Mouse (Mus musculus) liver, embryonic 13.5 days (tissue): Measurements from ENCODE around the gene Ccdc194. TPM values are rescaled to one million over a fixed set of nuclear protein-coding genes. Genes with fewer than 3 reads are reported as not detected.
A peak's percentile ranks its signal among the peaks of the same experiment; 100 is the strongest.

Experiments
- ATAC-seq: fragments of 200-750 bp; cut with Nextera tagmentation; 2 replicates; pipeline ENCODE4 v1.8.0; 2017; ENCODE audit warnings: low read depth, mild to moderate bottlenecking, moderate number of reproducible peaks, moderate library complexity
- DNase-seq: peaks from one replicate; pipeline ENCODE4 v3.0.0; 2022
- H3K27ac ChIP-seq: fragments of 300-500 bp; sonication (generic); 2 replicates; pipeline ENCODE4 v1.5.1; 2015; ENCODE audit warnings: moderate library complexity, mild to moderate bottlenecking, inconsistent platforms
- H3K27me3 ChIP-seq: fragments of 300-500 bp; sonication (generic); 2 replicates; pipeline ENCODE4 v1.6.1; 2015; ENCODE audit warnings: mild to moderate bottlenecking, inconsistent platforms
- H3K36me3 ChIP-seq: fragments of 300-500 bp; sonication (generic); 2 replicates; pipeline ENCODE4 v1.6.1; 2015; ENCODE audit warnings: mild to moderate bottlenecking, inconsistent platforms
- H3K4me1 ChIP-seq: fragments of 300-500 bp; sonication (generic); replicated peaks from 2 replicates; pipeline ENCODE4 v1.6.1; 2015; ENCODE audit warnings: inconsistent platforms
- H3K4me2 ChIP-seq: fragments of 300-500 bp; sonication (generic); 2 replicates; pipeline ENCODE4 v1.6.1; 2015; ENCODE audit warnings: inconsistent platforms, mild to moderate bottlenecking, moderate library complexity
- H3K4me3 ChIP-seq: fragments of 300-500 bp; sonication (generic); replicated peaks from 2 replicates; pipeline ENCODE4 v1.5.1; 2015; ENCODE audit warnings: mild to moderate bottlenecking, inconsistent platforms
- H3K9ac ChIP-seq: fragments of 300-500 bp; sonication (generic); 2 replicates; pipeline ENCODE4 v1.6.1; 2015; ENCODE audit warnings: mild to moderate bottlenecking, inconsistent platforms
- H3K9me3 ChIP-seq: fragments of 300-500 bp; sonication (generic); replicated peaks from 2 replicates; pipeline ENCODE4 v1.6.1; 2016; ENCODE audit warnings: inconsistent platforms
- WGBS: fragments of 180-500 bp; shearing (Covaris S2); methylation state at CpG from one replicate; pipeline ENCODE4 v1.1.7; 2015; ENCODE audit not compliant: insufficient replicate concordance; 5-methylcytosine and 5-hydroxymethylcytosine counted together
- polyA plus RNA-seq: library from polyadenylated mRNA; unstranded; fragments of >200 nt; fragmentation: Nextera tagmentation; extraction: Ambion mirVana; gene quantifications from 2 replicates; pipeline ENCODE4 v1.2.1, GENCODE M21; 2015

The Ccdc194 gene
- polyA plus RNA-seq, 1 experiment from 2014 or later, result 0.15 TPM

GRCm38 (mm10) chr8:71472601-71473386 is 52.7 kb downstream of the Ccdc194 start:
- no peak for DNase-seq
- no peaks in the 10 kb centered on the region for H3K9me3 ChIP-seq
- 79% methylated on average over 8 of the region's 8 CpGs for WGBS
- H3K27me3 ChIP-seq, result peaks cover 6% of the 10 kb centered on the region; the same call in 1 of the 2 replicates
- H3K4me3 ChIP-seq, result no peak overlapping the region
- peaks cover 50% of the 10 kb centered on the region for H3K36me3 ChIP-seq
- peaks cover 49% of the 10 kb centered on the region for H3K4me1 ChIP-seq
- no peak overlapping the region for H3K27ac ChIP-seq
- no peak for ATAC-seq
- no peak overlapping the region for H3K9ac ChIP-seq
- H3K4me2 ChIP-seq, result no peak overlapping the region

- H3K4me1 ChIP-seq, result peaks cover 41% of the 10 kb centered on the region
- H3K27me3 ChIP-seq, result no peaks in the 10 kb centered on the region
- ATAC-seq (no peak), DNase-seq (no peak)
- 93% methylated on average over 17 of the region's 17 CpGs for WGBS
- no peak overlapping the region for H3K4me3 ChIP-seq
- no peaks in the 10 kb centered on the region for H3K9me3 ChIP-seq
- H3K4me2 ChIP-seq, result no peak overlapping the region
- H3K36me3 ChIP-seq, result peaks cover 50% of the 10 kb centered on the region
- H3K9ac ChIP-seq, result no peak overlapping the region
- no peak overlapping the region for H3K27ac ChIP-seq
Observed at GRCm38 (mm10) chr8:71471861-71472260, 53.6 kb downstream of the Ccdc194 start.

GRCm38 (mm10) chr8:71470913-71471255 is 54.6 kb downstream of the Ccdc194 start:
- Histone ChIP-seq H3K36me3 (peaks cover 57% of the 10 kb centered on the region), H3K4me3 (0 out of 2 replicates have a peak overlapping the region, but pooled peaks have one; percentile 90), H3K4me1 (peaks cover 36% of the 10 kb centered on the region), H3K4me2 (peak overlapping the region; percentile 96), H3K27me3 (no peaks in the 10 kb centered on the region), H3K9ac (peak overlapping the region; percentile 88; the same call in 1 of the 2 replicates), H3K27ac (no peak overlapping the region), H3K9me3 (no peaks in the 10 kb centered on the region)
- ATAC-seq (no peak), DNase-seq (no peak)
- 77% methylated on average over 5 of the region's 5 CpGs for WGBS

GRCm38 (mm10) chr8:71470146-71470912 is 55.2 kb downstream of the Ccdc194 start:
- Histone ChIP-seq H3K4me3 (peak overlapping the region; percentile 90), H3K9ac (peak overlapping the region; percentile 88), H3K27me3 (no peaks in the 10 kb centered on the region), H3K9me3 (no peaks in the 10 kb centered on the region), H3K4me1 (peaks cover 36% of the 10 kb centered on the region), H3K27ac (peak overlapping the region; percentile 80; the same call in 1 of the 2 replicates), H3K4me2 (peak overlapping the region; percentile 96), H3K36me3 (peaks cover 59% of the 10 kb centered on the region)
- ATAC-seq, result no peak
- 85% methylated on average over 3 of the region's 3 CpGs for WGBS
- DNase-seq, result no peak

Other genes with a start within 250 kb of the Ccdc194 start
- 52.1 and 55.8 TPM in 2 replicates for gene Use1, start 158.9 kb downstream of the Ccdc194 start, polyA plus RNA-seq
- gene Ocel1, start 154.4 kb downstream of the Ccdc194 start, polyA plus RNA-seq, result 4.3 and 4.4 TPM in 2 replicates
- 18.8 and 19.2 TPM in 2 replicates for gene Nr2f6, start 143.8 kb downstream of the Ccdc194 start, polyA plus RNA-seq
- 2.6 and 2.8 TPM in 2 replicates for gene Ushbp1, start 129.9 kb downstream of the Ccdc194 start, polyA plus RNA-seq
- 65.1 and 74.8 TPM in 2 replicates for gene Babam1, start 128.8 kb downstream of the Ccdc194 start, polyA plus RNA-seq
- 39.5 and 40.9 TPM in 2 replicates for gene Ankle1, start 119.7 kb downstream of the Ccdc194 start, polyA plus RNA-seq
- 12.3 and 13.2 TPM in 2 replicates for gene Abhd8, start 62.1 kb downstream of the Ccdc194 start, polyA plus RNA-seq
- 154 and 157 TPM in 2 replicates for gene Mrpl34, start 60.8 kb downstream of the Ccdc194 start, polyA plus RNA-seq
- 50.9 and 51.6 TPM in 2 replicates for gene Dda1, start 56.5 kb downstream of the Ccdc194 start, polyA plus RNA-seq
- gene Ano8, start 39.7 kb downstream of the Ccdc194 start, polyA plus RNA-seq, result 0.12 and 0.14 TPM in 2 replicates
- 6.8 and 7.3 TPM in 2 replicates for gene Gtpbp3, start 37.6 kb downstream of the Ccdc194 start, polyA plus RNA-seq
- gene Plvap, start 14.0 kb downstream of the Ccdc194 start, polyA plus RNA-seq, result 24.3 and 28.4 TPM in 2 replicates
- gene Bst2, start 11.7 kb upstream of the Ccdc194 start, polyA plus RNA-seq, result 34.1 and 36.0 TPM in 2 replicates
- 30.4 and 33.9 TPM in 2 replicates for gene Mvb12a, start 17.2 kb upstream of the Ccdc194 start, polyA plus RNA-seq
- gene Tmem221, start 33.2 kb upstream of the Ccdc194 start, polyA plus RNA-seq, result 0.53 and 0.66 TPM in 2 replicates
- gene Nxnl1, start 40.9 kb upstream of the Ccdc194 start, polyA plus RNA-seq, result 0.13 and 0.14 TPM in 2 replicates
- 2.3 and 2.5 TPM in 2 replicates for gene Slc27a1, start 43.2 kb upstream of the Ccdc194 start, polyA plus RNA-seq
- gene Pgls, start 66.5 kb upstream of the Ccdc194 start, polyA plus RNA-seq, result 104 and 110 TPM in 2 replicates
- gene Fam129c, start 71.9 kb upstream of the Ccdc194 start, polyA plus RNA-seq, result 0.28 and 0.80 TPM in 2 replicates
- 21.4 and 21.9 TPM in 2 replicates for gene Colgalt1, start 85.3 kb upstream of the Ccdc194 start, polyA plus RNA-seq
- gene Unc13a, start 146.0 kb upstream of the Ccdc194 start, polyA plus RNA-seq, result 0.20 TPM in 2 replicates
- gene Jak3, start 150.6 kb upstream of the Ccdc194 start, polyA plus RNA-seq, result 5.7 and 6.1 TPM in 2 replicates
- gene Insl3, start 163.5 kb upstream of the Ccdc194 start, polyA plus RNA-seq, result 0.67 and 1.1 TPM in 2 replicates
- 3.5 and 3.7 TPM in 2 replicates for gene B3gnt3, start 176.1 kb upstream of the Ccdc194 start, polyA plus RNA-seq
- gene Fcho1, start 200.0 kb upstream of the Ccdc194 start, polyA plus RNA-seq, result 16.6 and 16.9 TPM in 2 replicates